Mouse (Mus musculus) brain, embryonic 14.5 days (tissue): ENCODE results near the gene Dlgap4.

Experiments
- CTCF ChIP-seq: fragments of 200-500 bp; IDR thresholded peaks from 2 replicates; pipeline ENCODE4 v1.5.1; 2012; ENCODE audit warnings: inconsistent platforms, mild to moderate bottlenecking, moderate library complexity, borderline replicate concordance; ENCODE audit not compliant: insufficient read depth, insufficient read length; ENCODE audit errors: extremely low read depth
- POLR2A ChIP-seq: fragments of 200-500 bp; IDR thresholded peaks from 2 replicates; pipeline ENCODE4 v1.6.1; 2012; ENCODE audit warnings: mild to moderate bottlenecking, inconsistent platforms, borderline replicate concordance; ENCODE audit not compliant: poor library complexity, insufficient read depth, insufficient read length, severe bottlenecking; ENCODE audit errors: extremely low read depth

GRCm38 (mm10) chr2:156654148-156654547 lies 40.6 kb downstream of the Dlgap4 start:
- TF ChIP-seq CTCF (no peak), POLR2A (no peak)
